Mouse (Mus musculus): ENCODE results near the gene Pik3c2b.

- TF ChIP-seq POLR2A (IDR thresholded peaks at IDR 0.05; ENCODE audit: insufficient read depth, low read depth, low read length), result no peak
- TF ChIP-seq CTCF (IDR thresholded peaks at IDR 0.05; ENCODE audit: insufficient read depth, low read depth, low read length), result no peak
These were observed 21.0 kb upstream of the Pik3c2b start for GRCm38 (mm10) chr1:133024426-133024825.

Measured in olfactory bulb, adult 2 months (tissue).